Mouse (Mus musculus) liver, adult 2 months (tissue): ENCODE results near the gene Ccdc34.

Experiments
- CTCF ChIP-seq: fragments of 200-500 bp; IDR thresholded peaks from 2 replicates; pipeline ENCODE4 v1.5.1; 2011; ENCODE audit warnings: low read depth, low read length, control low read depth
- POLR2A ChIP-seq: fragments of 200-500 bp; IDR thresholded peaks from 2 replicates; pipeline ENCODE4 v1.6.1; 2011; ENCODE audit warnings: low read length, control low read depth; ENCODE audit not compliant: insufficient read depth; ENCODE audit errors: extremely low read depth

DNA sequence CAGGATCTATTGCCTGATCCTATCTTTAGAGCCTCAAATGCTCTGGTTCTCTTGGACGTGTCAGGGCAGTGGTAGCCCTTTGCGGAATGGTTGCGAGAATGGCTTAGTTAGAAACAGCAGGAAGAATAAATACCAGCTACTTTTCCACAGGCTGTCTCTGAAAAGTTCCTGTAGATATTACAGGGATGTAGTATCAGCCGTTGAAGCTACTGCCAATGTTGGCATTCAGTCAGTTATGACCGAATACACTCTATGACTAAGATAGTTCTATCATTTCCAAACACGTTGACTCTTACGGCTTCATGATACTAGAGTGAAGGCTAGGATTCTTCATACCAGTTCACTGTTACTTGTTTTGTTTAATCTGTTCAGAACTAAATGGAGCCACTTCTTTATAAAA lies 42.8 kb upstream of the Ccdc34 start:
- TF ChIP-seq CTCF, result no peak
- no peak for TF ChIP-seq POLR2A
